Mouse (Mus musculus) layer of hippocampus, adult 9-11 months (tissue): ENCODE measurements around the gene Trim65.

Experiments used
- DNase-seq: peaks from one replicate; pipeline ENCODE4 v3.0.0; 2022

The Trim65 gene

GRCm38 (mm10) chr11:116087194-116088130, 43.5 kb downstream of the Trim65 start:
- peak; percentile 81 for DNase-seq

- DNase-seq: peak; percentile 100
Observed at GRCm38 (mm10) chr11:116086258-116087193, 44.4 kb downstream of the Trim65 start, which contains the start of gene Wbp2. Gene Wbp2, minus strand, starts transcription at chr11:116086995.

GRCm38 (mm10) chr11:116084166-116084565, 46.8 kb downstream of the Trim65 start:
- DNase-seq: no peak

GRCm38 (mm10) chr11:116083096-116083672, 47.7 kb downstream of the Trim65 start:
- no peak for DNase-seq

GRCm38 (mm10) chr11:116081081-116081480, 49.8 kb downstream of the Trim65 start:
- no peak for DNase-seq

- peak; percentile 95 for DNase-seq
Observed at GRCm38 (mm10) chr11:116079511-116079910, 51.4 kb downstream of the Trim65 start.

GRCm38 (mm10) chr11:116078676-116079320, 52.1 kb downstream of the Trim65 start:
- DNase-seq: no peak

GRCm38 (mm10) chr11:116078221-116078620, 52.7 kb downstream of the Trim65 start:
- no peak for DNase-seq

- DNase-seq: no peak
Observed at GRCm38 (mm10) chr11:116077446-116078204, 53.3 kb downstream of the Trim65 start, which contains the start of gene Unc13d. Gene Unc13d, minus strand, starts transcription at chr11:116077961.

- no peak for DNase-seq
Observed at GRCm38 (mm10) chr11:116076836-116077235, 54.1 kb downstream of the Trim65 start.

GRCm38 (mm10) chr11:116076266-116076540, 54.7 kb downstream of the Trim65 start:
- DNase-seq: no peak

GRCm38 (mm10) chr11:116075539-116076265, 55.2 kb downstream of the Trim65 start:
- DNase-seq: no peak

- DNase-seq: no peak
Observed at GRCm38 (mm10) chr11:116074436-116074991, 56.4 kb downstream of the Trim65 start.

GRCm38 (mm10) chr11:116072608-116073007, 58.3 kb downstream of the Trim65 start:
- no peak for DNase-seq
